Mouse (Mus musculus) neural tube, embryonic 15.5 days (tissue): ENCODE results near the gene Gpr65. TPM values are rescaled to one million over a fixed set of nuclear protein-coding genes. Genes with fewer than 3 reads are reported as not detected.
"Not testable (repeated sequence)": the region's sequence is repeated elsewhere in the genome, so short reads cannot be mapped to it uniquely, and the experiment has no call there.

Experiments
- ATAC-seq: fragments of 200-750 bp; cut with Nextera tagmentation; 2 replicates; pipeline ENCODE4 v1.8.0; 2017; ENCODE audit warnings: mild to moderate bottlenecking, moderate TSS enrichment, moderate library complexity; ENCODE audit not compliant: low FRiP score
- H3K27ac ChIP-seq: fragments of 300-500 bp; sonication (generic); replicated peaks from 2 replicates; pipeline ENCODE4 v1.5.1; 2015; ENCODE audit warnings: mild to moderate bottlenecking, inconsistent platforms
- H3K27me3 ChIP-seq: fragments of 300-500 bp; sonication (generic); replicated peaks from 2 replicates; pipeline ENCODE4 v1.6.1; 2015; ENCODE audit warnings: inconsistent platforms
- H3K36me3 ChIP-seq: fragments of 300-500 bp; sonication (generic); 2 replicates; pipeline ENCODE4 v1.6.1; 2015; ENCODE audit warnings: inconsistent platforms
- H3K4me1 ChIP-seq: fragments of 300-500 bp; sonication (generic); 2 replicates; pipeline ENCODE4 v1.6.1; 2015; ENCODE audit warnings: inconsistent platforms
- H3K4me2 ChIP-seq: fragments of 300-500 bp; sonication (generic); 2 replicates; pipeline ENCODE4 v1.6.1; 2015; ENCODE audit warnings: inconsistent platforms, mild to moderate bottlenecking, moderate library complexity
- H3K4me3 ChIP-seq: fragments of 300-500 bp; sonication (generic); replicated peaks from 2 replicates; pipeline ENCODE4 v1.5.1; 2015; ENCODE audit warnings: mild to moderate bottlenecking, inconsistent platforms
- H3K9ac ChIP-seq: fragments of 300-500 bp; sonication (generic); replicated peaks from 2 replicates; pipeline ENCODE4 v1.6.1; 2015; ENCODE audit warnings: mild to moderate bottlenecking, inconsistent platforms
- H3K9me3 ChIP-seq: fragments of 300-500 bp; sonication (generic); replicated peaks from 2 replicates; pipeline ENCODE4 v1.6.1; 2016; ENCODE audit warnings: inconsistent platforms
- WGBS: fragments of 180-500 bp; shearing (Covaris S2); methylation state at CpG from one replicate; pipeline ENCODE4 v1.1.7; 2015; ENCODE audit warnings: mixed read lengths; 5-methylcytosine and 5-hydroxymethylcytosine counted together
- polyA plus RNA-seq: library from polyadenylated mRNA; unstranded; fragments of >200 nt; fragmentation: Nextera tagmentation; extraction: Ambion mirVana; gene quantifications from 2 replicates; pipeline ENCODE4 v1.2.1, GENCODE M21; 2015

Gene Gpr65
- polyA plus RNA-seq, 1 experiment from 2014 or later: 0.31 TPM

GRCm38 (mm10) chr12:98290475-98290874 lies 22.0 kb downstream of the Gpr65 start:
- Histone ChIP-seq H3K4me3 (no peak overlapping the region), H3K27ac (no peak overlapping the region), H3K4me1 (no peaks in the 10 kb centered on the region), H3K9me3 (no peaks in the 10 kb centered on the region), H3K36me3 (no peaks in the 10 kb centered on the region), H3K27me3 (no peaks in the 10 kb centered on the region), H3K9ac (no peak overlapping the region), H3K4me2 (no peak overlapping the region)
- ATAC-seq: no peak
- WGBS: 96% methylated on average over 3 of the region's 3 CpGs

- Histone ChIP-seq H3K36me3 (no peaks in the 10 kb centered on the region), H3K4me2 (no peak overlapping the region), H3K4me3 (no peak overlapping the region), H3K9ac (no peak overlapping the region), H3K27ac (no peak overlapping the region), H3K4me1 (no peaks in the 10 kb centered on the region), H3K27me3 (no peaks in the 10 kb centered on the region), H3K9me3 (no peaks in the 10 kb centered on the region)
- WGBS: 71% methylated on average over 4 of the region's 4 CpGs
- ATAC-seq: no peak
These were observed 23.8 kb downstream of the Gpr65 start for GRCm38 (mm10) chr12:98292278-98292677.

GRCm38 (mm10) chr12:98294241-98294640 lies 25.8 kb downstream of the Gpr65 start:
- no peak for ATAC-seq
- no peak overlapping the region for H3K9ac ChIP-seq
- WGBS: 86% methylated on average over 2 of the region's 2 CpGs
- no peaks in the 10 kb centered on the region for H3K36me3 ChIP-seq
- no peak overlapping the region for H3K4me2 ChIP-seq
- H3K9me3 ChIP-seq: no peaks in the 10 kb centered on the region
- no peak overlapping the region for H3K4me3 ChIP-seq
- H3K27me3 ChIP-seq: no peaks in the 10 kb centered on the region
- no peak overlapping the region for H3K27ac ChIP-seq
- no peaks in the 10 kb centered on the region for H3K4me1 ChIP-seq

GRCm38 (mm10) chr12:98301980-98302379 lies 33.5 kb downstream of the Gpr65 start:
- no peak for ATAC-seq
- H3K4me2 ChIP-seq: no peak overlapping the region
- no peak overlapping the region for H3K27ac ChIP-seq
- no peak overlapping the region for H3K4me3 ChIP-seq
- H3K9ac ChIP-seq: no peak overlapping the region
- no peaks in the 10 kb centered on the region for H3K4me1 ChIP-seq
- 91% methylated on average over 5 of the region's 5 CpGs for WGBS
- H3K9me3 ChIP-seq: no peaks in the 10 kb centered on the region
- H3K36me3 ChIP-seq: no peaks in the 10 kb centered on the region
- H3K27me3 ChIP-seq: no peaks in the 10 kb centered on the region

GRCm38 (mm10) chr12:98303013-98303412 lies 34.6 kb downstream of the Gpr65 start:
- no peak for ATAC-seq
- Histone ChIP-seq H3K9ac (no peak overlapping the region), H3K4me1 (no peaks in the 10 kb centered on the region), H3K27ac (no peak overlapping the region), H3K9me3 (no peaks in the 10 kb centered on the region), H3K4me2 (no peak overlapping the region), H3K4me3 (no peak overlapping the region), H3K36me3 (no peaks in the 10 kb centered on the region), H3K27me3 (no peaks in the 10 kb centered on the region)
- WGBS: 63% methylated on average over 1 of the region's 1 CpGs

- H3K9ac ChIP-seq: no peak overlapping the region
- no peak overlapping the region for H3K4me2 ChIP-seq
- ATAC-seq: no peak
- no peaks in the 10 kb centered on the region for H3K4me1 ChIP-seq
- no peak overlapping the region for H3K27ac ChIP-seq
- WGBS: 86% methylated on average over 7 of the region's 7 CpGs
- H3K9me3 ChIP-seq: no peaks in the 10 kb centered on the region
- no peaks in the 10 kb centered on the region for H3K36me3 ChIP-seq
- H3K4me3 ChIP-seq: no peak overlapping the region
- no peaks in the 10 kb centered on the region for H3K27me3 ChIP-seq
These were observed 38.9 kb downstream of the Gpr65 start for GRCm38 (mm10) chr12:98307179-98307915.

GRCm38 (mm10) chr12:98311376-98312083 lies 43.1 kb downstream of the Gpr65 start:
- ATAC-seq: no peak

GRCm38 (mm10) chr12:98315924-98316323 lies 47.5 kb downstream of the Gpr65 start:
- Histone ChIP-seq H3K4me3 (no peak overlapping the region), H3K9ac (no peak overlapping the region), H3K4me1 (no peaks in the 10 kb centered on the region), H3K36me3 (no peaks in the 10 kb centered on the region), H3K4me2 (no peak overlapping the region), H3K27me3 (no peaks in the 10 kb centered on the region), H3K9me3 (no peaks in the 10 kb centered on the region), H3K27ac (no peak overlapping the region)
- no peak for ATAC-seq
- 83% methylated on average over 5 of the region's 5 CpGs for WGBS

More at GRCm38 (mm10) chr12:98311376-98312083, 43.1 kb downstream of the Gpr65 start:
- Histone ChIP-seq H3K9me3 (no peaks in the 10 kb centered on the region), H3K36me3 (no peaks in the 10 kb centered on the region), H3K9ac (no peak overlapping the region), H3K27ac (no peak overlapping the region), H3K4me1 (no peaks in the 10 kb centered on the region), H3K4me2 (no peak overlapping the region), H3K4me3 (no peak overlapping the region), H3K27me3 (no peaks in the 10 kb centered on the region)
- WGBS: 90% methylated on average over 7 of the region's 7 CpGs

GRCm38 (mm10) chr12:98317718-98318340 lies 49.4 kb downstream of the Gpr65 start:
- Histone ChIP-seq H3K27ac (no peak overlapping the region), H3K36me3 (no peaks in the 10 kb centered on the region), H3K27me3 (no peaks in the 10 kb centered on the region), H3K4me3 (no peak overlapping the region), H3K9me3 (no peaks in the 10 kb centered on the region), H3K4me2 (no peak overlapping the region), H3K9ac (no peak overlapping the region), H3K4me1 (no peaks in the 10 kb centered on the region)
- WGBS: 82% methylated on average over 8 of the region's 8 CpGs
- 0 out of 2 replicates have a peak, but pooled peaks have one; percentile 38 for ATAC-seq

- Histone ChIP-seq H3K27me3 (no peaks in the 10 kb centered on the region), H3K9ac (no peak overlapping the region), H3K4me1 (no peaks in the 10 kb centered on the region), H3K4me2 (no peak overlapping the region), H3K9me3 (no peaks in the 10 kb centered on the region), H3K36me3 (no peaks in the 10 kb centered on the region), H3K4me3 (no peak overlapping the region), H3K27ac (no peak overlapping the region)
- no peak for ATAC-seq
- 85% methylated on average over 4 of the region's 4 CpGs for WGBS
These were observed 54.0 kb downstream of the Gpr65 start for GRCm38 (mm10) chr12:98322426-98322825.

- WGBS: no CpG with 5 or more reads among the region's 1 CpGs
- not testable (repeated sequence) for ATAC-seq, H3K27ac ChIP-seq, H3K27me3 ChIP-seq, H3K4me2 ChIP-seq, H3K9me3 ChIP-seq, H3K36me3 ChIP-seq, H3K4me1 ChIP-seq, H3K9ac ChIP-seq, H3K4me3 ChIP-seq
These were observed 55.7 kb downstream of the Gpr65 start for GRCm38 (mm10) chr12:98324170-98324569.
